Mouse (Mus musculus) limb, embryonic 12.5 days (tissue): Measurements from ENCODE around the gene Rpl15. TPM values are rescaled to one million over a fixed set of nuclear protein-coding genes. Genes with fewer than 3 reads are reported as not detected.

Source experiments
- ATAC-seq: fragments of 200-750 bp; cut with Nextera tagmentation; 2 replicates; pipeline ENCODE4 v1.8.0; 2017; ENCODE audit warnings: low read depth, moderate TSS enrichment; ENCODE audit not compliant: insufficient number of reproducible peaks, insufficient read depth, low FRiP score, low TSS enrichment
- H3K27ac ChIP-seq: fragments of 300-500 bp; sonication (generic); 2 replicates; pipeline ENCODE4 v1.5.1; 2016; ENCODE audit warnings: mild to moderate bottlenecking, moderate library complexity
- H3K27me3 ChIP-seq: fragments of 300-500 bp; sonication (generic); 2 replicates; pipeline ENCODE4 v1.6.1; 2016; ENCODE audit warnings: mild to moderate bottlenecking, moderate library complexity
- H3K36me3 ChIP-seq: fragments of 300-500 bp; sonication (generic); 2 replicates; pipeline ENCODE4 v1.6.1; 2016; ENCODE audit warnings: mild to moderate bottlenecking, moderate library complexity
- H3K4me1 ChIP-seq: fragments of 300-500 bp; sonication (generic); replicated peaks from 2 replicates; pipeline ENCODE4 v1.6.1; 2016
- H3K4me2 ChIP-seq: fragments of 300-500 bp; sonication (generic); 2 replicates; pipeline ENCODE4 v1.6.1; 2016; ENCODE audit warnings: mild to moderate bottlenecking, moderate library complexity
- H3K4me3 ChIP-seq: fragments of 300-500 bp; sonication (generic); replicated peaks from 2 replicates; pipeline ENCODE4 v1.5.1; 2016; ENCODE audit warnings: mild to moderate bottlenecking
- H3K9ac ChIP-seq: fragments of 300-500 bp; sonication (generic); replicated peaks from 2 replicates; pipeline ENCODE4 v1.6.1; 2016; ENCODE audit warnings: mild to moderate bottlenecking, moderate library complexity
- H3K9me3 ChIP-seq: fragments of 300-500 bp; sonication (generic); 2 replicates; pipeline ENCODE4 v1.6.1; 2016; ENCODE audit warnings: mild to moderate bottlenecking, moderate library complexity
- WGBS: fragments of 180-500 bp; shearing (Covaris S2); methylation state at CpG from one replicate; pipeline ENCODE4 v1.1.7; 2016; 5-methylcytosine and 5-hydroxymethylcytosine counted together
- polyA plus RNA-seq: library from polyadenylated mRNA; unstranded; fragments of >200 nt; fragmentation: Nextera tagmentation; extraction: Ambion mirVana; gene quantifications from 2 replicates; pipeline ENCODE4 v1.2.1, GENCODE M21; 2016

Rpl15 gene
- polyA plus RNA-seq = 430 and 466 TPM in 2 replicates

DNA sequence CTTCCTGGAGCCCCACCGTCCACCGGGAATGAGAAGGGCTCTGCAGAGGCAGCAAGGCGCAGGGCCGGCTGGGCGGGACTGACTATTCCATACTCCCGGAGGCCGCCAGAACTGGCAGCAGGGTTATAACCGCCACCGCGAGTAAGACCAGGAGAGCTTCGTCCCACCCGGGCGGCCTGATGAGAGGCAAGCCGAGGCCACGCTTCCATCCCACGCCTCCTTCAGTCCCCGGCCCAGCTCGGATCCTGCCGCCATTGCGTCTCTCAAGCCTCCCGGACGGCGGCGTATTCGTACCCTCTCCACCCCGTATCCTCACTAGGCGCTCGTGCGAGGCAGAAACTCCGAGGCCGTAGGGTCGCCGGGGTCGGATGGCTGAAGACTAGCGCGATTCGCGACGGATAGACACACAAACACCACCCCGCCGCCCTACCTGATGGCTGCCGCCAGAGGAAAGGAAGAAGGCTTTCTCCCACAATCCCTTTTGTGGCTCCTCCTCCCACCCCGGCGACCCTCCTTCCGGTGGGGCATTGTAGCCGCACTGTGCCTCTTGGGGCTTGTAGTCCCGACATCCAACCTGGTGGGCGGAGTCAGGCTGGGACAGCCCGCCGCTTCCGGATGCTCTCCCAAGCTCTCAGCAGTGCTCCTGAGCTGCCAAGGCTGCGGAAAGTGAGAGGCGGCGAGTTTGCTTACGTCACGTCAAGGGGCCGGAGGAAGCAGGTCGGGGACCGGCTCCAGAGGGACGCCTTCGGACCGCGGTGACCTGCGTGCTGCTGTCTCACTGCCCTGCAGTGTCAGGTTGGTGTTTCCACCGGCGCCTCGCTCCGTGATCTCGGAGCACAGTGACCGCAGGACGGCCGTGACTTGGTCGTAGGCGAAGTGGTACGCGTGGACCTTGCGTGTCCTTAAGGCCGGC lies at the start of gene Rpl15, which contains the start of gene Nkiras1:
Rpl15 (minus strand) TSS at position 863 of the 913 bp plus-strand sequence.
Nkiras1 (plus strand) TSS at position 608 of the 913 bp plus-strand sequence.
- under 1% methylated on average over 78 of the region's 78 CpGs for WGBS
- H3K9ac ChIP-seq = peak within 1 kb of the TSS; percentile 96
- peak within 1 kb of the TSS; percentile 85 for H3K4me3 ChIP-seq
- peaks cover 7% of the 10 kb centered on the region for H3K4me1 ChIP-seq
- H3K27me3 ChIP-seq = no peaks in the 10 kb centered on the region
- H3K4me2 ChIP-seq = peak within 1 kb of the TSS; percentile 74
- H3K9me3 ChIP-seq = no peaks in the 10 kb centered on the region
- ATAC-seq = peak; percentile 99
- H3K27ac ChIP-seq = peak within 1 kb of the TSS; percentile 89
- peaks cover 33% of the 10 kb centered on the region for H3K36me3 ChIP-seq

GRCm38 (mm10) chr14:18317457-18318411 lies 46.5 kb upstream of the Rpl15 start:
- H3K4me1 ChIP-seq = peaks cover 7% of the 10 kb centered on the region; the same call in 1 of the 2 replicates
- no peak for ATAC-seq
- 80% methylated on average over 11 of the region's 11 CpGs for WGBS
- H3K27ac ChIP-seq = no peak overlapping the region
- no peak overlapping the region for H3K9ac ChIP-seq
- H3K27me3 ChIP-seq = no peaks in the 10 kb centered on the region
- no peaks in the 10 kb centered on the region for H3K9me3 ChIP-seq
- no peak overlapping the region for H3K4me3 ChIP-seq
- H3K4me2 ChIP-seq = no peak overlapping the region
- H3K36me3 ChIP-seq = peaks cover 14% of the 10 kb centered on the region; the same call in 1 of the 2 replicates

DNA sequence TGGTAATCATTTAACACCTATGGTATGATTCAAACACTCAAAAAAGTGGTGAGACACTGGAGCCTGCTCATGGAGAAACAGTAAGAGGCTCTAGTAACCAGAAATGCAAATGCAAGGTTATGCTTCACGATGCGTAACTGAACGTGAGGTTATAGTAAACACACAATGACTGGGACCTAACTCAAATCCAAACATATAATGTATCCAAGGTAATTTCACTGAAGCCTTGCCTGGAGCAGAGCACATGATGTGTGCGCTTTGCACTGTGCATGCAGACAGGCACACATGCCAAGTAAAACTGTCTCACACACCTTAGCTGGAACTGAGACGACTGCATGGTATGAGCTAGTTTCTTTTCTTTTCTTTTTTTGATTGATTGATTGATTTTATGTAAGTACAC lies 33.0 kb upstream of the Rpl15 start:
- WGBS = 97% methylated on average over 5 of the region's 5 CpGs
- no peaks in the 10 kb centered on the region for H3K9me3 ChIP-seq
- ATAC-seq = no peak

DNA sequence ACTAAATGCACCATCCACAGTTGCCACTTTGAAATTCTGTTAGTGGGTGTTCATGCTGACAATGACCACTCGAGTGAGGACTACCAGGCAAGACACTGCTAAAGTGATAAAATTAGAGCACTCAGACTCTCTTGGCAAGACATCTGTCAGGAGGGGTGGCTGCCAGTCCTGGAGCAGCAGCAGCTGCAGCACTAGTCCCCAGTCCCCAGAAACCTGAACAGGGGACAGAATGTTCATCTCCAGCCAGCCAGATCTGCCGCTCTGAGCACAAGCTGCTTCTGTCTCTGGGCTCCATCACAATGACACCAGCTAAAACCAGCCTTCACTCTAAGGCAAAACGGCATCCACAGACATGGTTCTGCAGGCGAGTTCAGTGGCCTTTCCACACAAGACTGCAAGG lies 32.1 kb upstream of the Rpl15 start:
- no peak overlapping the region for H3K9ac ChIP-seq
- no peak overlapping the region for H3K4me3 ChIP-seq
- H3K27me3 ChIP-seq = no peaks in the 10 kb centered on the region
- ATAC-seq = no peak
- no peak overlapping the region for H3K27ac ChIP-seq
- H3K9me3 ChIP-seq = no peaks in the 10 kb centered on the region
- H3K4me1 ChIP-seq = no peaks in the 10 kb centered on the region
- 80% methylated on average over 4 of the region's 4 CpGs for WGBS
- H3K4me2 ChIP-seq = no peak overlapping the region
- peaks cover 21% of the 10 kb centered on the region for H3K36me3 ChIP-seq

More for the DNA sequence above, 33.0 kb upstream of the Rpl15 start:
- Histone ChIP-seq H3K4me3 (no peak overlapping the region), H3K36me3 (peaks cover 15% of the 10 kb centered on the region), H3K4me2 (no peak overlapping the region), H3K27ac (no peak overlapping the region), H3K27me3 (no peaks in the 10 kb centered on the region), H3K4me1 (no peaks in the 10 kb centered on the region), H3K9ac (no peak overlapping the region)

GRCm38 (mm10) chr14:18302750-18303149 lies 31.6 kb upstream of the Rpl15 start:
- no peak overlapping the region for H3K9ac ChIP-seq
- peaks cover 21% of the 10 kb centered on the region for H3K36me3 ChIP-seq
- H3K4me3 ChIP-seq = no peak overlapping the region
- H3K4me1 ChIP-seq = no peaks in the 10 kb centered on the region
- no peaks in the 10 kb centered on the region for H3K9me3 ChIP-seq
- H3K27me3 ChIP-seq = no peaks in the 10 kb centered on the region
- H3K27ac ChIP-seq = no peak overlapping the region
- no peak overlapping the region for H3K4me2 ChIP-seq
- no peak for ATAC-seq
- WGBS = 65% methylated on average over 3 of the region's 3 CpGs

DNA sequence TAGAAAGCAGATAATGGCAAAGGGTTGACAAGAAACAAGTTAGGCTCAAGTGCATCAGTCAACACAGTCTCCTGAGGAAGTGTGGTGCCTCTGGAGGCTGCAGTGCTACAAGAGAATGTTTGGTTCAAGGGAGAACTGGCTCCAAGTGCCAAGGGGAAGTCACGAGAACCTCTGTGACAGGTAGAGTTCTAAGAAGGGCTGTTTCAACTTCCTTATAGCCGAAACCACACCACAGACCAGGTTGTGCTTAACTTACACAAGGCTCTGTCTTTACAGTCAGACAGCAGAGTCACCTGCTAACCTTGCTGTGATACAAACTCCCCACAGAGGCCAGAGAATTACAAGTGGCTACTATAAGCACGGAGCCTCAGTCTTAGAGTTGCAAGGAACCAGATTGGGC lies 30.4 kb upstream of the Rpl15 start:
- H3K9me3 ChIP-seq = no peaks in the 10 kb centered on the region
- WGBS = 87% methylated on average over 3 of the region's 3 CpGs
- no peak for ATAC-seq
- H3K4me1 ChIP-seq = no peaks in the 10 kb centered on the region
- H3K4me2 ChIP-seq = no peak overlapping the region
- no peak overlapping the region for H3K4me3 ChIP-seq
- no peak overlapping the region for H3K27ac ChIP-seq
- H3K36me3 ChIP-seq = peaks cover 21% of the 10 kb centered on the region
- no peak overlapping the region for H3K9ac ChIP-seq
- H3K27me3 ChIP-seq = no peaks in the 10 kb centered on the region

- no peak for ATAC-seq
Measured at GRCm38 (mm10) chr14:18300676-18301075, 29.5 kb upstream of the Rpl15 start.

DNA sequence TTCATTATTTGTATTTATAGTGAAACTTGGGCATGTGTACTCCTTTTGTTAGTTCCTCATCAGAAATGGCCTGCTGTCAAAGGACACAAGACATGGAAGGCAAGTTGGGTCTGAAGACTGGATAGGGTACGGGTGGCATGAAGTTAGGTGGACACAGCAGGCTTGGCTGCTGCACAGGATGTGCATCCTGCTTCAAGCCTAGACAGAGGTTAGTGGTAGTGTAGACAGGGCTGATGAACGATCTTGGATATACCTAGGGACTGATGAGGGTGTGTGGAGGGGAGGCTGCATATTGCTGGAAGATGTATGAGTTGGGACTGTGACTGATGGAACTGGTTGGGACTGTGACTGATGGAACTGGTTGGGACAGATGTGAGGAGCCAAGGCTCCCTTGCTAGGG lies 27.7 kb upstream of the Rpl15 start:
- H3K27me3 ChIP-seq = no peaks in the 10 kb centered on the region
- no peaks in the 10 kb centered on the region for H3K9me3 ChIP-seq
- 77% methylated on average over 2 of the region's 2 CpGs for WGBS
- H3K27ac ChIP-seq = no peak overlapping the region
- ATAC-seq = no peak
- peaks cover 6% of the 10 kb centered on the region; the same call in 1 of the 2 replicates for H3K36me3 ChIP-seq
- no peaks in the 10 kb centered on the region for H3K4me1 ChIP-seq
- H3K9ac ChIP-seq = no peak overlapping the region
- H3K4me3 ChIP-seq = no peak overlapping the region
- H3K4me2 ChIP-seq = no peak overlapping the region

More at GRCm38 (mm10) chr14:18300676-18301075, 29.5 kb upstream of the Rpl15 start:
- Histone ChIP-seq H3K4me3 (no peak overlapping the region), H3K9me3 (no peaks in the 10 kb centered on the region), H3K9ac (no peak overlapping the region), H3K27ac (no peak overlapping the region), H3K4me2 (no peak overlapping the region), H3K27me3 (no peaks in the 10 kb centered on the region), H3K4me1 (no peaks in the 10 kb centered on the region), H3K36me3 (peaks cover 17% of the 10 kb centered on the region)
- 93% methylated on average over 2 of the region's 2 CpGs for WGBS

GRCm38 (mm10) chr14:18297441-18297840 lies 26.2 kb upstream of the Rpl15 start:
- H3K4me1 ChIP-seq = no peaks in the 10 kb centered on the region
- H3K27ac ChIP-seq = no peak overlapping the region
- H3K9ac ChIP-seq = no peak overlapping the region
- ATAC-seq = no peak
- 84% methylated on average over 2 of the region's 2 CpGs for WGBS
- H3K4me2 ChIP-seq = no peak overlapping the region
- H3K4me3 ChIP-seq = no peak overlapping the region
- H3K9me3 ChIP-seq = no peaks in the 10 kb centered on the region
- H3K36me3 ChIP-seq = peaks cover 11% of the 10 kb centered on the region
- H3K27me3 ChIP-seq = no peaks in the 10 kb centered on the region

DNA sequence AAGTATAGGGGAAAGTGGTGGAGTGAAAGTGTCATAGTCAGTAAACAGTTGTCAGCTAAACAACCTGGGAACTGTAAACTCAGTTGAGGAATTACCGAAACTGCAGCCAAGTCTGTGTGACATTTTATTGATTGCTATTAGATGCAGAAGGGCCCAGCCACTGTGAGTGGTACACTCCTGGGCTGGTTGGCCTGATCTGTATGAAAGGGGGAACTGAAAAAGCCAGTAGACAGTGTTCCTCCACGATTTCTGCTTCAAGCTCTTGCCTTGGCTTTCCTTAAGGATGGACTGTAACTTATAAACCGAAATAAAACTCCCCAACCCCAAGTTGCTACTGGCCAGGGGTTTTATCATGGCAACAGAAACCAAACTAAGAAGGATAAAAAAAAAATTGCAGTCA lies 21.4 kb upstream of the Rpl15 start:
- 76% methylated on average over 3 of the region's 3 CpGs for WGBS
- Histone ChIP-seq H3K36me3 (peaks cover 5% of the 10 kb centered on the region; the same call in 1 of the 2 replicates), H3K4me1 (peaks cover 20% of the 10 kb centered on the region), H3K4me3 (no peak overlapping the region), H3K9me3 (no peaks in the 10 kb centered on the region), H3K4me2 (no peak overlapping the region), H3K27me3 (no peaks in the 10 kb centered on the region), H3K27ac (no peak overlapping the region), H3K9ac (no peak overlapping the region)
- no peak for ATAC-seq

- no peak overlapping the region for H3K27ac ChIP-seq
- no peaks in the 10 kb centered on the region for H3K9me3 ChIP-seq
- H3K4me1 ChIP-seq = peaks cover 23% of the 10 kb centered on the region
- H3K36me3 ChIP-seq = peaks cover 5% of the 10 kb centered on the region; the same call in 1 of the 2 replicates
- no peak for ATAC-seq
- no peak overlapping the region for H3K4me3 ChIP-seq
- 89% methylated on average over 3 of the region's 3 CpGs for WGBS
- H3K27me3 ChIP-seq = no peaks in the 10 kb centered on the region
- no peak overlapping the region for H3K9ac ChIP-seq
- no peak overlapping the region for H3K4me2 ChIP-seq
Measured at GRCm38 (mm10) chr14:18292111-18292510, 20.9 kb upstream of the Rpl15 start.
